Comparison of ENCODE assay signal across 31 mouse cellular contexts in genomic region chr3:154879515-154879914, GRCm38 (mm10).
DNase-seq lines count a peak whose midpoint lies in the region; ATAC-seq and TF ChIP-seq lines count a peak whose summit lies in the region.
"Had no signal": no experiment of that assay in that cellular context is flagged by ENCODE, and none has a peak within 500 bp of the region (broad histone marks: within the 10 kb centered on the region; RNA-seq: fewer than 3 reads in every experiment).

No protein-coding gene starts in this region.

- 28% methylated on average over 2 of the region's 2 CpGs for WGBS in heart, postnatal 0 days
- WGBS in heart, adult 2 months: 58% methylated on average over 2 of the region's 2 CpGs
- 12% methylated on average over 2 of the region's 2 CpGs for WGBS in intestine, embryonic 15.5 days
- WGBS in small intestine, adult 2 months: 12% methylated on average over 2 of the region's 2 CpGs

- no peak for TF ChIP-seq EP300 in heart, postnatal 0 days (IDR thresholded peaks at IDR 0.05; ENCODE audit: low read depth)
- TF ChIP-seq EP300 in heart, adult 2 months (IDR thresholded peaks at IDR 0.05; ENCODE audit: insufficient read depth, low read depth, low read length): no peak
- no peak for TF ChIP-seq EP300 in CH12.LX (IDR thresholded peaks at IDR 0.05; ENCODE audit: low read length)

- ATAC-seq in heart, postnatal 0 days (ENCODE audit: insufficient read depth, low read depth): no peak
- ATAC-seq in intestine, embryonic 15.5 days: peak; percentile 87
- ATAC-seq in granulocyte monocyte progenitor cell, adult 5-6 weeks (replicated peaks; ENCODE audit: poor library complexity, severe bottlenecking): no peak
- ATAC-seq in activated CD4-positive, CD25-positive, alpha-beta regulatory T cell, adult 4 months: no peak
- ATAC-seq: forebrain, postnatal 0 days; hindbrain, embryonic 16.5 days had no signal

- intact Hi-C loops in heart, adult 2 months (cut with DNase I): no loop called here

- H3K27ac ChIP-seq in heart, postnatal 0 days (ENCODE audit: low read depth): peak overlapping the region; percentile 66
- no peak overlapping the region for H3K27ac ChIP-seq in heart, adult 2 months
- H3K27ac ChIP-seq in CH12.LX (ENCODE audit: insufficient read depth, low read depth): no peak overlapping the region
- H3K27ac ChIP-seq in intestine, embryonic 15.5 days: no peak overlapping the region
- peak overlapping the region; percentile 33 for H3K27ac ChIP-seq in small intestine, adult 2 months (ENCODE audit: insufficient read depth, low read depth, low read length)
- H3K27ac ChIP-seq: embryonic facial prominence, embryonic 10.5 days; embryonic facial prominence, embryonic 15.5 days; forebrain, embryonic 12.5 days; limb, embryonic 12.5 days; liver, embryonic 14.5 days; macrophage; stomach, embryonic 15.5 days had no signal

- no peak overlapping the region for H3K9ac ChIP-seq in heart, postnatal 0 days (replicated peaks; ENCODE audit: low read depth, low read length)
- H3K9ac ChIP-seq in heart, adult 2 months (ENCODE audit: low read depth, low read length): no peak overlapping the region
- no peak overlapping the region for H3K9ac ChIP-seq in CH12.LX (ENCODE audit: insufficient read depth, low read depth)
- H3K9ac ChIP-seq in intestine, embryonic 15.5 days: no peak overlapping the region
- H3K9ac ChIP-seq: embryonic facial prominence, embryonic 15.5 days; forebrain, embryonic 12.5 days; forebrain, postnatal 0 days; limb, embryonic 12.5 days; liver, embryonic 14.5 days; stomach, embryonic 15.5 days had no signal

- DNase-seq in heart, postnatal 0 days (ENCODE audit: low spot score): no peak
- no peak for DNase-seq in heart, adult 2 months
- peak; percentile 41 for DNase-seq in CH12.LX (ENCODE audit: extremely low read depth)
- DNase-seq: adrenal gland, adult 8-10 months; B cell, adult 2 months; cerebellum, adult 2 months; cerebellum, postnatal 25 days; forebrain, postnatal 0 days; heart, adult 18-20 months; heart, postnatal 10 days; kidney, adult 18-20 months; kidney, postnatal 10 days; layer of hippocampus, adult 9-11 months; lung, adult 2 months; lung, postnatal 10 days; midbrain, embryonic 14.5 days; right cerebral cortex, postnatal 14 days; thymus, adult 18-20 months; thymus, postnatal 25 days had no signal

- no peak for TF ChIP-seq POLR2A in heart, adult 2 months (IDR thresholded peaks at IDR 0.05; ENCODE audit: insufficient read depth, low read depth, low read length)
- TF ChIP-seq POLR2A in CH12.LX (IDR thresholded peaks at IDR 0.05; ENCODE audit: low read depth, low read length): no peak
- no peak for TF ChIP-seq POLR2A in small intestine, adult 2 months (IDR thresholded peaks at IDR 0.05; ENCODE audit: low read depth, low read length)

- no peak overlapping the region for H3K4me3 ChIP-seq in heart, postnatal 0 days (ENCODE audit: low read depth, low read length)
- no peak overlapping the region for H3K4me3 ChIP-seq in heart, adult 2 months
- peak overlapping the region in 1 of 3 experiments; percentile 1 for H3K4me3 ChIP-seq in CH12.LX (replicated peaks in 1 of 3; ENCODE audit: low read depth in 2 of 3, low read length in 2 of 3, poor library complexity in 1 of 3)
- H3K4me3 ChIP-seq in intestine, embryonic 15.5 days (replicated peaks): no peak overlapping the region
- no peak overlapping the region for H3K4me3 ChIP-seq in small intestine, adult 2 months (ENCODE audit: low read depth, low read length)
- H3K4me3 ChIP-seq: embryonic facial prominence, embryonic 10.5 days; embryonic facial prominence, embryonic 15.5 days; forebrain, embryonic 12.5 days; limb, embryonic 12.5 days; stomach, embryonic 15.5 days had no signal

- no peak for TF ChIP-seq RAD21 in CH12.LX (IDR thresholded peaks at IDR 0.05; ENCODE audit: low read depth, low read length)

- in situ Hi-C loops in CH12.LX (cut with MboI; ENCODE audit: low pct_ligation_motif_present, low pct_unique_long_range_greater_than_20kb, low sequenced_read_pairs): loop anchor here (25.0 kb wide), 2 partner anchors 217 to 483 kb away; partner anchors contain the start of gene Erich3

- no peak overlapping the region for H3K4me2 ChIP-seq in heart, postnatal 0 days (ENCODE audit: low read depth, low read length)
- H3K4me2 ChIP-seq in CH12.LX (ENCODE audit: insufficient read depth, low read depth, poor library complexity, severe bottlenecking): peak overlapping the region; percentile 1; the same call in 1 of the 2 replicates
- H3K4me2 ChIP-seq in intestine, embryonic 15.5 days (replicated peaks): 0 out of 2 replicates have a peak overlapping the region, but pooled peaks have one; percentile 2
- H3K4me2 ChIP-seq: embryonic facial prominence, embryonic 15.5 days; forebrain, embryonic 12.5 days; limb, embryonic 12.5 days; stomach, embryonic 15.5 days had no signal

- dilution Hi-C loops in CH12.LX (cut with MboI; ENCODE audit: extremely low pct_ligation_motif_present, extremely low pct_unique_long_range_greater_than_20kb, low sequenced_read_pairs): no loop called here

- no peak for TF ChIP-seq CTCF in heart, postnatal 0 days (IDR thresholded peaks at IDR 0.05; ENCODE audit: low read depth)
- TF ChIP-seq CTCF in heart, adult 2 months (IDR thresholded peaks at IDR 0.05): no peak
- TF ChIP-seq CTCF in CH12.LX (conservative IDR thresholded peaks at IDR 0.05 in 1 of 2, IDR thresholded peaks at IDR 0.05 in 1 of 2; ENCODE audit: low read depth in 2 of 2, low read length in 2 of 2): no peak
- no peak for TF ChIP-seq CTCF in small intestine, adult 2 months (IDR thresholded peaks at IDR 0.05; ENCODE audit: extremely low read depth, insufficient read length, insufficient replicate concordance, low read depth, low read length)

- no peaks in the 10 kb centered on the region for H3K27me3 ChIP-seq in heart, postnatal 0 days (ENCODE audit: control insufficient read depth, insufficient read depth, low read length)
- no peaks in the 10 kb centered on the region for H3K27me3 ChIP-seq in heart, adult 2 months (ENCODE audit: control insufficient read depth, insufficient read depth, low read length)
- H3K27me3 ChIP-seq in CH12.LX (replicated peaks): no peaks in the 10 kb centered on the region
- H3K27me3 ChIP-seq in intestine, embryonic 15.5 days (replicated peaks): no peaks in the 10 kb centered on the region
- no peaks in the 10 kb centered on the region for H3K27me3 ChIP-seq in small intestine, adult 2 months (ENCODE audit: control insufficient read depth, insufficient read depth, low read length)
- H3K27me3 ChIP-seq: embryonic facial prominence, embryonic 15.5 days; forebrain, embryonic 12.5 days; limb, embryonic 12.5 days; stomach, embryonic 15.5 days had no signal

- peaks cover 27% of the 10 kb centered on the region for H3K4me1 ChIP-seq in heart, postnatal 0 days (ENCODE audit: control insufficient read depth, insufficient read depth)
- peaks cover 5% of the 10 kb centered on the region for H3K4me1 ChIP-seq in heart, adult 2 months (ENCODE audit: control insufficient read depth, insufficient read depth, low read length)
- peaks cover 4 to 64% of the 10 kb centered on the region in 2 experiments; a peak in 3 of 4 replicates for H3K4me1 ChIP-seq in CH12.LX (ENCODE audit: control insufficient read depth in 1 of 2, insufficient read depth in 2 of 2)
- H3K4me1 ChIP-seq in intestine, embryonic 15.5 days (replicated peaks): 0 out of 2 replicates have a peak, but pooled peaks cover 5% of the 10 kb centered on the region
- H3K4me1 ChIP-seq in small intestine, adult 2 months (ENCODE audit: control insufficient read depth, insufficient read depth, insufficient read length, low read length): peaks cover 13% of the 10 kb centered on the region
- H3K4me1 ChIP-seq: embryonic facial prominence, embryonic 10.5 days; embryonic facial prominence, embryonic 15.5 days; forebrain, embryonic 12.5 days; limb, embryonic 12.5 days; stomach, embryonic 15.5 days had no signal

- no peaks in the 10 kb centered on the region for H3K9me3 ChIP-seq in heart, postnatal 0 days (replicated peaks; ENCODE audit: control insufficient read depth, low read length)
- no peaks in the 10 kb centered on the region for H3K9me3 ChIP-seq in CH12.LX (replicated peaks; ENCODE audit: low read length)
- no peaks in the 10 kb centered on the region for H3K9me3 ChIP-seq in intestine, embryonic 15.5 days
- H3K9me3 ChIP-seq: embryonic facial prominence, embryonic 10.5 days; embryonic facial prominence, embryonic 15.5 days; forebrain, embryonic 12.5 days; limb, embryonic 12.5 days; stomach, embryonic 15.5 days had no signal

- H3K79me2 ChIP-seq in heart, adult 2 months (replicated peaks; ENCODE audit: control insufficient read depth, insufficient read depth, low read length): no peaks in the 10 kb centered on the region
- no peaks in the 10 kb centered on the region for H3K79me2 ChIP-seq in CH12.LX (replicated peaks; ENCODE audit: control insufficient read depth, extremely low read depth, insufficient read depth, poor library complexity, severe bottlenecking)

- H3K36me3 ChIP-seq in heart, postnatal 0 days (replicated peaks; ENCODE audit: control insufficient read depth, insufficient read depth, low read length): peaks cover 10% of the 10 kb centered on the region; the same call in 1 of the 2 replicates
- peaks cover 11% of the 10 kb centered on the region for H3K36me3 ChIP-seq in heart, adult 2 months (ENCODE audit: control insufficient read depth, insufficient read depth, low read length)
- no peaks in the 10 kb centered on the region for H3K36me3 ChIP-seq in CH12.LX (replicated peaks in 1 of 2; ENCODE audit: control insufficient read depth in 1 of 2, insufficient read depth in 1 of 2, low read length in 1 of 2)
- H3K36me3 ChIP-seq in intestine, embryonic 15.5 days: no peaks in the 10 kb centered on the region
- H3K36me3 ChIP-seq in small intestine, adult 2 months (ENCODE audit: control insufficient read depth, insufficient read depth, low read length): no peaks in the 10 kb centered on the region
- H3K36me3 ChIP-seq: embryonic facial prominence, embryonic 10.5 days; embryonic facial prominence, embryonic 15.5 days; forebrain, embryonic 12.5 days; limb, embryonic 12.5 days; stomach, embryonic 15.5 days had no signal

TF ChIP-seq in CH12.LX, 34 proteins besides CTCF, POLR2A, EP300 and RAD21 (continues in another document):
- TF ChIP-seq GABPA (IDR thresholded peaks at IDR 0.05; ENCODE audit: insufficient replicate concordance, low read depth, low read length) (no peak), SMC3 (IDR thresholded peaks at IDR 0.05; ENCODE audit: low read depth, low read length) (no peak), ZMIZ1 (IDR thresholded peaks at IDR 0.05; ENCODE audit: low read depth, low read length) (no peak), BHLHE40 (IDR thresholded peaks at IDR 0.05; ENCODE audit: low read depth, low read length) (no peak), USF2 (conservative IDR thresholded peaks at IDR 0.05; ENCODE audit: low read depth, low read length) (no peak), TCF12 (IDR thresholded peaks at IDR 0.05; ENCODE audit: low read depth, low read length) (0 out of 2 replicates have a peak, but pooled peaks have one; percentile 3), ZNF384 (IDR thresholded peaks at IDR 0.05; ENCODE audit: low read depth, low read length) (no peak), MAZ (IDR thresholded peaks at IDR 0.05; ENCODE audit: low read depth, low read length) (no peak), MYC (IDR thresholded peaks at IDR 0.05; ENCODE audit: low read depth, low read length) (0 out of 2 replicates have a peak, but pooled peaks have one; percentile 3), MAFK (IDR thresholded peaks at IDR 0.05; ENCODE audit: insufficient replicate concordance, low read length) (no peak)

Comparison
In these comparisons a context has a peak if more than half of its experiments do, and no peak if none do; other contexts are left out.
1. H3K27ac ChIP-seq: peak in heart, postnatal 0 days (single experiment) and small intestine, adult 2 months (single experiment); none in heart, adult 2 months (single experiment), CH12.LX (single experiment) and intestine, embryonic 15.5 days (single experiment).